Mouse (Mus musculus) left cerebral cortex, adult 2 months (tissue): Measurements from ENCODE around the gene Scand1. TPM values are rescaled to one million over a fixed set of nuclear protein-coding genes. Genes with fewer than 3 reads are reported as not detected.

ENCODE experiments used
- DNase-seq, 2 experiments: peaks; one replicate each; pipeline ENCODE4 v3.0.0; 2021 to 2022; ENCODE audit warnings: low spot score in 2 of 2, mixed read lengths in 1 of 2; ENCODE audit errors: extremely low spot score in 1 of 2
- H3K27ac ChIP-seq: fragments of 200-600 bp; 2 replicates; pipeline ENCODE4 v1.8.1; 2022
- H3K4me3 ChIP-seq: fragments of 200-600 bp; 2 replicates; pipeline ENCODE4 v1.8.1; 2022
- CTCF ChIP-seq: fragments of 200-600 bp; IDR thresholded peaks from 2 replicates; pipeline ENCODE4 v1.8.1; 2022; ENCODE audit warnings: antibody characterized with exemption, mild to moderate bottlenecking, moderate library complexity
- intact Hi-C: fragments of 180-260 bp; cut with DNase I; formaldehyde crosslinking; loops from one replicate; pipeline ENCODE4 v1.15.1; 2025
- total RNA-seq, 2 experiments: library from RNA; stranded (reverse); gene quantifications; 2 replicates each; pipeline ENCODE4 v1.2.3; 2021

The Scand1 gene
- total RNA-seq, 2 experiments from 2014 or later, result 81.9 to 84.4 TPM

DNA sequence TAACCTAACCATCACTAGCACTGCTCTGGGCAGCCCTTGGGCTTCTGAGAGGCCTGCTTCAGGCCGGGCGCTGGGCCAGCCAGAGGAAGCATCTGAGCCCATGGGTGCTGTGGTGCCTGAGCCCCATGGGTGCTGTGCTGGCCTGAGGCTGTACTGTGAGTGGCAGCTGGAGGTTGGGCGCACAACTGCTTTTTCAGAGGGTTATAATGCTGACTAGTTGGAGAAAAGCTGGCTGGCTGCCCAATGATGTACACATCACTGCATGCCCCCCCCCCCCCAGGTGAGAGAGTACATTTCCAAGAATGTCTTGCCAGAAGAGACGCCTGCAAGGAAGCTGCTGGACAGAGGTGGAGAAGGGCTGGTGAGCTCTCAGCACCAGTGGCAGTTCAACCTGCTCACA is 8.2 kb downstream of the Scand1 start:
- no peak overlapping the region for H3K27ac ChIP-seq
- no peak for DNase-seq
- TF ChIP-seq CTCF, result no peak
- intact Hi-C loops, result no loop called here
- H3K4me3 ChIP-seq, result no peak overlapping the region

DNA sequence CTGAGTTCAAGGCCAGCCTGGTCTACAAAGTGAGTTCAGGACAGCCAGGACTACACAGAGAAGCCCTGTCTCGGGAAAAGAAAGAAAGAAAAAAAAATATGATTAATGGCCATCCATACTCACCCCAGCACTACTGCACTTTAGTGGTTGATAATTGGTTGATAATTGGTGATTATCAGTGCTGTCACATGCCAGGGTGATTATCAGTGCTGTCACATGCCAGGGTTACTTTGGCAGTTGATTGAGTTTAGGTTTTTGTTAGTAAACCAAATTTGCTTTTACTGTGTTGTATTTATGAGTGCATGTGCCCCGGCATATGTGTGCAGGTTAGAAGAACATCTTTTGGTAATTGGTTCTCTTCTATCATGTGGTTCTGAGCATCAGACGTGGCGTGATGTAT is 10.4 kb downstream of the Scand1 start:
- TF ChIP-seq CTCF, result no peak
- intact Hi-C loops, result no loop called here
- no peak for DNase-seq
- Histone ChIP-seq H3K4me3 (no peak overlapping the region), H3K27ac (no peak overlapping the region)

GRCm38 (mm10) chr2:156298458-156298857 is 14.0 kb downstream of the Scand1 start:
- peak in 1 of 2 experiments; percentile 27 for DNase-seq
- no peak for TF ChIP-seq CTCF
- no peak overlapping the region for H3K4me3 ChIP-seq

GRCm38 (mm10) chr2:156297653-156298052 is 14.9 kb downstream of the Scand1 start:
- intact Hi-C loops, result no loop called here
- TF ChIP-seq CTCF, result no peak
- peak overlapping the region; percentile 53; the same call in 1 of the 2 replicates for H3K27ac ChIP-seq

More at GRCm38 (mm10) chr2:156298458-156298857, 14.0 kb downstream of the Scand1 start:
- peak overlapping the region; percentile 53 for H3K27ac ChIP-seq
- intact Hi-C loops, result no loop called here

GRCm38 (mm10) chr2:156296190-156296589 is 16.3 kb downstream of the Scand1 start:
- no peak overlapping the region for H3K4me3 ChIP-seq
- H3K27ac ChIP-seq, result no peak overlapping the region
- intact Hi-C loops, result no loop called here
- DNase-seq, result no peak
- no peak for TF ChIP-seq CTCF

More at GRCm38 (mm10) chr2:156297653-156298052, 14.9 kb downstream of the Scand1 start:
- no peak overlapping the region for H3K4me3 ChIP-seq
- DNase-seq, result no peak

- TF ChIP-seq CTCF, result no peak
- no peak for DNase-seq
- no peak overlapping the region for H3K4me3 ChIP-seq
- intact Hi-C loops, result no loop called here
- no peak overlapping the region for H3K27ac ChIP-seq
Observed at GRCm38 (mm10) chr2:156295601-156296063, 16.9 kb downstream of the Scand1 start.

GRCm38 (mm10) chr2:156291998-156292397 is 20.5 kb downstream of the Scand1 start:
- TF ChIP-seq CTCF, result no peak
- Histone ChIP-seq H3K4me3 (no peak overlapping the region), H3K27ac (no peak overlapping the region)
- DNase-seq, result no peak
- intact Hi-C loops, result no loop called here

DNA sequence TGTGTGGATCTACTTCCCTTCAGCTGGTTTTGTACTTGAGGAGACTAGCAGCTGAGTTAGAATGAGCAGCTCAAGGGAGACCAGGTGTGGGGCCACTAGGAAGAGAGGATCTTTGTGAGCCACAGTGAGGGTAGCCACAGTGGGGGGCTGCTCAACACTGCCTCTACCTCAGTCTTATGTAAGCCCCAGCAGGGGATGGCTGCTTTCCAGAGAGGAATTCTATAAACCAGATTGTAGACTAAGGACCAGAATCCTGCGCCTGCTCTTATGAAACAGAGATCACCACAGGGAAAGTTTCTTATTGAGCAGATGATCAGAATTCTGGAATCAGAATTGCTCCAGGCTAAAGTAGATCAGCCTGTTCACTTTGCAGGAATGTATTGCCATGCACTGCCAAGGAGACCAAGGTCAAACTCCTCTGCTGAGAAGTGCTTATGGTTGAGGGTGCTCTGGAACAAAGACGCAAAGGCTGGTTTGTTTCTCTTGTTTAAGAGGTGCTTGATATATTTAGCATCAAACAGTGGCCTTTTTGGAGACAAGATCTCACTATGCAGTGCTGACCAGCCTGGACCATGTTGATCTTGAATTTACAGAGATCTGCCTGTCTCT is 22.8 kb downstream of the Scand1 start:
- intact Hi-C loops, result no loop called here
- Histone ChIP-seq H3K4me3 (no peak overlapping the region), H3K27ac (no peak overlapping the region)
- DNase-seq, result no peak
- no peak for TF ChIP-seq CTCF

GRCm38 (mm10) chr2:156288222-156288621 is 24.3 kb downstream of the Scand1 start:
- Histone ChIP-seq H3K27ac (no peak overlapping the region), H3K4me3 (no peak overlapping the region)
- intact Hi-C loops, result no loop called here
- no peak for DNase-seq
- TF ChIP-seq CTCF, result no peak

GRCm38 (mm10) chr2:156286733-156287132 is 25.8 kb downstream of the Scand1 start:
- intact Hi-C loops, result no loop called here
- no peak for DNase-seq
- no peak; the same call in none of the 2 replicates for TF ChIP-seq CTCF
- no peak overlapping the region for H3K4me3 ChIP-seq
- no peak overlapping the region for H3K27ac ChIP-seq

DNA sequence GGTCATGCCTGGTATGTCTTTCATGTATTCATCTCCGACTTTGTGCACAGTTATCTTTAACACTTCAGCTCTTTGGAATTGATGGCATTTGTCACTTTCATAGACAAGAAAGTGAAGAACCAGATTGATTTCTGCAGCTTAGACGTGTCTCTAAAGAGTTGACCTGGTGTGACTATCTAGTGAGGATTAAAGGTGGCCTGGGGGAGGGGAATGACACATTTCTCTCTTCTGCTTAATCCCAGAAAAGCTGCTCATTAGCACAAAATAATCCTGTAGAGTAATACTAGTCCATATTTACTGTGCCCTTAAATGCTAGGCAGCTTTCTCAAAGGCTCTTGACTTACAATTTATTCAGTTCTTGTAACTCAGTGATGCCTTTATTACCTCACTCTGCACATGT is 27.3 kb downstream of the Scand1 start:
- no peak overlapping the region for H3K27ac ChIP-seq
- DNase-seq, result no peak
- no peak for TF ChIP-seq CTCF
- no peak overlapping the region for H3K4me3 ChIP-seq
- intact Hi-C loops, result no loop called here

- TF ChIP-seq CTCF, result no peak
- no peak for DNase-seq
- no peak overlapping the region for H3K4me3 ChIP-seq
- intact Hi-C loops, result no loop called here
- no peak overlapping the region for H3K27ac ChIP-seq
Observed at GRCm38 (mm10) chr2:156281227-156281626, 31.3 kb downstream of the Scand1 start.

GRCm38 (mm10) chr2:156278226-156279017 is 34.1 kb downstream of the Scand1 start:
- intact Hi-C loops, result loop anchor here (2.0 to 5.0 kb wide), 2 partner anchors 81 to 98 kb away; partner anchors contain the start of genes Phf20 and Rbm39
- Histone ChIP-seq H3K27ac (peak overlapping the region; percentile 78), H3K4me3 (no peak overlapping the region)
- peak; percentile 74 to 79 for DNase-seq
- TF ChIP-seq CTCF, result peak; percentile 96
